Mouse (Mus musculus) activated CD4-positive, CD25-positive, alpha-beta regulatory T cell (primary cell): ENCODE results near the gene Mrpl54. TPM values are rescaled to one million over a fixed set of nuclear protein-coding genes. Genes with fewer than 3 reads are reported as not detected.

Experiments used
- polyA plus RNA-seq, 2 experiments: library from polyadenylated mRNA; unstranded; fragments of 100-300 nt; shearing (Covaris generic); gene quantifications; one replicate each; pipeline ENCODE4 v1.2.1; 2017

Gene Mrpl54
- polyA plus RNA-seq: 100 to 1,000 TPM; 153 to 154 TPM

DNA sequence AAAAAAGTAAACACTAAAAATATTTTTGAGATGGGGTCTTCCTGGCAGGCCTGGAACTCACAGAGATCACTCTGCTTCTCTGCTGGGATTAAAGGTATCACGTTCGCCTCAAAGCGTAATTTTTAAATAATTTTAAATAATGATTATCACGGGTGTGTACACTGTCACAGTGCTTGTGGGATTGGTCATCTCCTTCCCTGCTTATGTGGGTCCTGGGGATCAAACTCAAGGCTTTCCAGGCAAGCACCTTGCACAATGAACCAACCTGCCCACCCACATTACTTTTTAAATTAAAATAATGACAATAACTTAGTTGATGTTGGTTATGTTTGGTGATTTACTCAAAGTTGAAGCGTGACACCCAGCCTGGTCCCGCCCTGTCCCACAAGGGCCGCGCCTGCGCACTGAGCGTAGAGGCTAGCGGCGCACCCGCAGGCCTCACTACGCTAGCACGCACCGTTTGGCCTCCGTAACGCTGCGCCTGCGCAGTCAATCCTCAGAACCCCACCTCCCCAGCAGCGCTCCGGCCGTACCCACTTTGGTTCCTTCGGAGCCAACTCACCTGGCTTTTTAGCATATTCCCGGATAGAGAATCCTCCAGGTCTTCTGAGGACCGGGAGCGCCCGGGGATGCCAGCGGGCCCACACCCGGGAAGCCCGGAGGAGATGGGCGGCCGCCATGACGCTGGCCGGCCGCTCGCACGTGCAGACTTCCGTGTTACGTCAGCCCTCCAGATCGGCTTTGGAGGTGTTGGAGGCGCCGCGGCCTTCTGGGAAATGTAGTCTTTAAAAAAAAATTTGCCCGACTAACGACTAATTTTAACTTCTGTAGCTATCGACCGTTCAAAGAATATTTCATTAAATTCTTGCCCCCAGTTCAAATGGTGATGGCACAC, at the start of gene Mrpl54, which contains the start of gene Apba3:
Gene Mrpl54 (minus strand): TSS at position 724 of the 895 bp plus-strand sequence.
Gene Apba3 (plus strand): TSS at position 750 of the 895 bp plus-strand sequence.

DNA sequence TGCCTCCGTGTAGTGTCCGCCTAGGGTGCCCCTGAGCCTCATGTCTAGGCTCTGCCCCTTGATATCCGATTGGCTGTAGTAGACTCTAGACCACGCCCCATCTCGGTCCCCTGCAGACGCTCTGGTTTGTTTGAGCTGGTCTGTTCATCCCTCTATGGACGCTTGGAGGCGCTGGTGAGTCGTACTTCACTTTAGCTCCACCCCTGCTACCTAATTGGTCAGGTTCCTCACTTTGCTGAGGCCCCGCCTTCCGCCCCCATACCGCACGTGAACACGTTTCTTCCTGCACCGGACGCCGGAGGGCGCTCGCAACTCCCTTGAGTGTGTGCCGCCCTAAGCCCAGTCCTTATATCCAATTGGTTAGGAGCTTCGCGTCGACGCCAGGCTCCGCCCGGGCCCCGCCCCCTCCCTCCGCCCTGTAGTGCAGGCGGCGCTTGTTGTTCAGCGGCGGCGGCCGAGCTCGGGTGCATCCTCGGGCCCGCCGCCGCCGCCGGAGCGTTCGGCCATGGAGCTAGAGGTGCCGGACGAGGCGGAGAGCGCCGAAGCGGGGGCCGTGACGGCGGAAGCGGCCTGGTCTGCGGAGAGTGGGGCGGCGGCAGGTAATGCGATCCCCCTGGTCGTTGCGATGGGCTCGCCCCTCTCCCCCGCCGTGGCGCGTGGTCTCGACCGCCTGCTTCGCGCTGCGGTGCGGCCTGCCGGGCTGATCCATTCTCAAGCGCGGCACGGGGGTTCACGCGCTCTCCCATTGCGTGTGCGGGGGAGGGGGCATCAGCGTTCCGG, 26.0 kb upstream of the Mrpl54 start, which contains the start of gene Pip5k1c:
Gene Pip5k1c (plus strand): TSS at position 410 of the 780 bp plus-strand sequence.

DNA sequence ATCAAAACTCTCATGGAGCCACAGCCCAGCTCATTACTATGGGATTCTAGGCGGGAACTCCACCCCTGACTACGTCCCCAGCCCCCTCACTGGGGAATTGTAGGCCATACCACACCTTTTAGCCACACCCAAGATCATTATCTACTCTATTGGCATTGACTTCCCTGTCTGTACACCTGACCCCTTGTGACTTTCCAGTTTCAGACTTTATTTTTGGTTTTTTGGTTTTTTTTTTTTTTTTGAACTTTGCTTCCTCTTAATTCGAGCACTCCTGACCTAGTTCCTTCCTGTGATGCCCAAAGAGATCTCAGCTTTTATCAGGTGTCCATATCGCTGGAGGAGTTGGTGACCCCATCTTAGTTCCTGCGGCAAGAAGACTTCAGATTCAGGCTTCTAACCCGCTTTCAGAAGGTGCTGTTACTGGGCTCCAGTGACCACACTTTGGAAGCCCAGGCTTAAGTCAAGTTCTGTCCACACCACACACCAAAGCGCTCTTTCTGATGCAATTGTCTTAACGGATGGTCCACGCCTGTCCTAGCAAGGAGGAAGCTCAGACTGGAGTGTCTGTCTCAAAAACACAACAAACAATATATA, 24.9 kb upstream of the Mrpl54 start, which contains the start of gene Tjp3:
Gene Tjp3 (minus strand): TSS at position 71 of the 594 bp plus-strand sequence.

DNA sequence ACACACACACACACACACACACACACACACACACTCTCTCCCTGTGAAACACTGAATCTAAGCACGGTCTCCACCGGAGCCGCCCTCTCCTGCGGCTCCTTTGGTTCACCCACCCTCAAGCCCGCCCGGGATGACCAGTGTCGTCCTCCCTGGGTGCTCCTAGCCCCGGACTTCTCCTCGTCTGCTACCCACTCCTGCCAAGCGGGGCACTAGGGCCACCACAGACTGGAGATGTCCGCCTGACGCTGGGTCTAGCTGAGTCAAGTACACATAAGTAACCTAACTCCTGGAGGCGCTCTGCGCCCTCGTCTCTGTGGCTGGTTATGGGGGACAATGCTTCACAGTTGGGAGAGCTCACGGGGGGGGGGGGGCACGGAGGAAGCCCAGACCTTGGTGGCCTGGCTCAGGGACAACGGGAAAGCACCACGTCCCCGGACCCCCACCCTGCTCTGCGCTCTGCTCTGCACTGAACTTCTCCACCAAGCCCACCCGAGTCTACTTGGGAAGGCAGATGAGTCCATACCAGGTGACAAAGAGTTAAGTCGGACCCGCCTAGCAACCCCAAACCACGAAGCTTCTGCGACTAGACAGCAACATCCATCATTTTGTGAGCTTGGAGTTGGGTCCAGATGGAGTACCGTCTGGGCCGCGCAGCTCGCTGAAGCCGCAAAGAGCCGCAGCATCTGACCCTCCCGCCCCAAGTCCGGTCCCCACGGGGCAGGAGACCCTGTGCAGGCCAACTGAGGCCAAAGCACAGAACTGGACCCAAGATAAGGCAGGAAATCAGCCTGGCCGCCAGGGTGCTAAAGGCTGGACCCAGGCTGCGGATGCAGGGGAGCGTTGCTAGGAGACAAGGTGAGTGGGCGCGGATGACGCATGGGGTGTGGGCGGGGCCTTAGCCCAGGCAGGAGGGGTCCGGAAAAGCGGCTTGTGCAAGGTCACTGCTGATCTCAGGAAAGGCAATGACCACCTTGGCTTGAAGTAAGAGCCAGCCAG, 14.0 kb downstream of the Mrpl54 start, which contains the start of gene Matk:
Gene Matk (plus strand): TSS at position 512 of the 996 bp plus-strand sequence.

DNA sequence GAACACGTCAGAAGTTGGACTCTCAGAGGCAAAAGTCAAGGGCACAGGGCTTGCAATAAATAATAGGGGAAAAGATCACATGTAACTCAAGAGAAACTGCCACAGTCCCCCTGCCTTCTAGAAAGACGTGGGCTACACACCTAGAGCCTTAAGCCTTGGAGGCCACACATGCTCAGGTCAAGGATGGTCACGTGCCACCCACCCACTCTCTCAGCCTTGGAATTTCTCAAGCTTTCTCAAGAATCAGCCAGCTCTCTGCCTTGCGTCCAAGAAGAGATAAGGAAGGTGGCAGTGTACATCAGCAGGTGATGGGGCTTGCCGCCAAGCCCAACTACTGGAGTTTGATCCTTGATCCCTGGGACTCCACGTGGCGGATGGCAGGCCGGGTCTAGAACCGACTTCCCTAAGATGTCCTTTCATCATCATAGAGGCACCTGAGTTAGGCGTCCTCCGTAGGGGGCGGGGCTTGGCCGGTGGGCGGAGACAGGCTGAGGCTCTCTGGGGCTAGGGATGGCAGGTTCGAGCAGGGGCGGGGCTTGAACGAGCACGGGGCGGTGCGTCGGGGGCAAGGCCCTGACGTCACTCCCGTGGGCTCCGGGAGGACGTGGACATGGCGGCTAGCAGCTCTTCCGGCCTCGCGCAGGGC, 34.0 kb downstream of the Mrpl54 start, which contains the start of gene Zfr2:
Gene Zfr2 (plus strand): TSS at position 576 of the 646 bp plus-strand sequence.

DNA sequence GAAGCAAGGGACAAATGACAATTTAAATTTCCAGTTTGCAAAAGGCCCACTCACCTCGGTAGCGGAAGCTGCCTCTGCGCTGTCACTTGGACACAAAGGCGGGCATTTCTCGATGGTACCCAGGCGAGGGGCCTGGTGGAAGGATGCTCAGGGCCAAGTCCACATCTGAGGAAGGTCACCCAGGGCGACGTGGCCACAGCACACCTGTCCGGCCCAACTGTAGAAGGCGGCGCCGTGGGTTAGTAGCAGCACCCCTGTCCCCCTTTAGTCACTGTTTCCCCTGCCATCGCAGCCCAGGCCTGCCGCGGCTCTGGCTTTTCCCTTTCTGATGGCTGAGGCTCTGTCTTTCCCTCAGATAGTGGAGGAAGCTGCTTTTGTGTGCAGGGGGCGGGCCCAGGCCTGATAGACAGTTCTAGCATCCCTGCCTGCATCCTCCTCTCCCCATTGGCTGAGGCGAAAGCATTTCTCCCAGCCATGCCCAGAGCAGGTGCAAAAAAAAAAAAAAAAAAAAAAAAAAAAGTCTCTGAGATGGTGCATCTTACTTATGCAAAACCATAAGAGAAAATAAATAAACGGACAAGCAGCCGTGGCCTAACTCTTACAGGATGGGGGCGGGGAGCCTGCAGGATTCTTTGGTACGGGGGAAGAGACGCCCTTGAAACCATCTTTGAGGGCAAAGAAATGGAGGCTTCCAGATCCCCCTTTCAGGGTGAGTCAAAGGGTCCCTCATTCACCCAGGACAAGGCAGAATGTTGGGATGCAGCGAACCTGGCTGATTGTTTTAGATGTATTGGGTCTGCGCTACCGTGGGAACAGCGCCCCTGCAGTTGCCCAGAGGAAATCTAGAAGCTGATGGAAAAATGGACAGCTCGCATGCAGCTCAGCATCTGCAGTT, 36.0 kb downstream of the Mrpl54 start, which contains the start of gene Atcay:
Gene Atcay (minus strand): TSS at position 396 of the 895 bp plus-strand sequence.

Other genes with a start within 250 kb of the Mrpl54 start
- under 1 TPM in 1 of 2 experiments, not detected in 1; 0.54 TPM for gene Diras1, start 241.3 kb downstream of the Mrpl54 start, polyA plus RNA-seq
- 10 to 100 TPM; 13.9 to 14.7 TPM for gene Slc39a3, start 229.5 kb downstream of the Mrpl54 start, polyA plus RNA-seq
- gene Sgta, start 206.8 kb downstream of the Mrpl54 start, polyA plus RNA-seq: 10 to 100 TPM; 79.3 to 94.4 TPM
- gene Thop1, start 196.9 kb downstream of the Mrpl54 start, polyA plus RNA-seq: 1 to 10 TPM; 6.0 to 8.7 TPM
- gene Creb3l3, start 168.1 kb downstream of the Mrpl54 start, polyA plus RNA-seq: under 1 TPM in 1 of 2 experiments, not detected in 1; 0.22 TPM
- gene Map2k2, start 161.0 kb downstream of the Mrpl54 start, polyA plus RNA-seq: 100 to 1,000 TPM; 162 to 191 TPM
- gene Zbtb7a, start 131.7 kb downstream of the Mrpl54 start, polyA plus RNA-seq: 10 to 100 TPM; 69.4 to 76.2 TPM
- 10 to 100 TPM; 42.8 to 50.1 TPM for gene Pias4, start 99.0 kb downstream of the Mrpl54 start, polyA plus RNA-seq
- gene Eef2, start 90.3 kb downstream of the Mrpl54 start, polyA plus RNA-seq: 100 to 1,000 TPM; 640 to 647 TPM
- 100 to 1,000 TPM in 1 of 2 experiments, 10 to 100 TPM in 1; 95.7 to 104 TPM for gene Dapk3, start 83.9 kb downstream of the Mrpl54 start, polyA plus RNA-seq
- gene 4930442H23Rik, start 83.1 kb downstream of the Mrpl54 start, polyA plus RNA-seq: not detected
- gene Nmrk2, start 64.9 kb downstream of the Mrpl54 start, polyA plus RNA-seq: under 1 TPM; 0.19 to 0.47 TPM
- 1 to 10 TPM; 5.7 to 5.8 TPM for gene Atcay, start 36.1 kb downstream of the Mrpl54 start, polyA plus RNA-seq
- gene Zfr2, start 33.8 kb downstream of the Mrpl54 start, polyA plus RNA-seq: 1 to 10 TPM; 3.9 to 5.0 TPM
- 100 to 1,000 TPM in 1 of 2 experiments, 10 to 100 TPM in 1; 63.7 to 239 TPM for gene Matk, start 14.0 kb downstream of the Mrpl54 start, polyA plus RNA-seq
- gene Apba3, start within 50 bp of the Mrpl54 start, polyA plus RNA-seq: 10 to 100 TPM; 33.8 to 50.0 TPM
- gene Tjp3, start 24.6 kb upstream of the Mrpl54 start, polyA plus RNA-seq: 10 to 100 TPM in 1 of 2 experiments, 1 to 10 TPM in 1; 9.8 to 36.0 TPM
- 10 to 100 TPM; 67.4 to 88.0 TPM for gene Pip5k1c, start 26.0 kb upstream of the Mrpl54 start, polyA plus RNA-seq
- gene Cactin, start 54.2 kb upstream of the Mrpl54 start, polyA plus RNA-seq: 10 to 100 TPM; 44.2 to 64.0 TPM
- 10 to 100 TPM; 48.0 to 67.1 TPM for gene Tbxa2r, start 61.8 kb upstream of the Mrpl54 start, polyA plus RNA-seq
- under 1 TPM; 0.05 to 0.08 TPM for gene Gipc3, start 76.3 kb upstream of the Mrpl54 start, polyA plus RNA-seq
- gene Hmg20b, start 83.5 kb upstream of the Mrpl54 start, polyA plus RNA-seq: 10 to 100 TPM; 44.4 to 50.7 TPM
- 1 to 10 TPM; 3.7 to 4.0 TPM for gene Mfsd12, start 90.6 kb upstream of the Mrpl54 start, polyA plus RNA-seq
- 1 to 10 TPM in 1 of 2 experiments, under 1 TPM in 1; 0.68 to 1.5 TPM for gene 4930404N11Rik, start 98.9 kb upstream of the Mrpl54 start, polyA plus RNA-seq
- 10 to 100 TPM; 69.7 to 78.9 TPM for gene Fzr1, start 111.6 kb upstream of the Mrpl54 start, polyA plus RNA-seq
- gene Dohh, start 117.5 kb upstream of the Mrpl54 start, polyA plus RNA-seq: 10 to 100 TPM; 35.0 to 35.8 TPM
- 1 to 10 TPM; 2.2 to 4.9 TPM for gene Gm48551, start 117.5 kb upstream of the Mrpl54 start, polyA plus RNA-seq
- 1 to 10 TPM; 1.1 to 1.6 TPM for gene Gm48552, start 122.1 kb upstream of the Mrpl54 start, polyA plus RNA-seq
- gene Smim24, start 126.1 kb upstream of the Mrpl54 start, polyA plus RNA-seq: 10 to 100 TPM in 1 of 2 experiments, 1 to 10 TPM in 1; 6.3 to 12.2 TPM
- 10 to 100 TPM; 14.8 to 22.7 TPM for gene Nfic, start 188.7 kb upstream of the Mrpl54 start, polyA plus RNA-seq
- gene Celf5, start 215.8 kb upstream of the Mrpl54 start, polyA plus RNA-seq: under 1 TPM; 0.14 to 0.73 TPM
- gene Ncln, start 229.5 kb upstream of the Mrpl54 start, polyA plus RNA-seq: 10 to 100 TPM; 78.9 to 96.7 TPM
- 10 to 100 TPM; 64.8 to 91.5 TPM for gene S1pr4, start 233.2 kb upstream of the Mrpl54 start, polyA plus RNA-seq